Mouse (Mus musculus): ENCODE results near the gene Eaf2. TPM values are rescaled to one million over a fixed set of nuclear protein-coding genes. Genes with fewer than 3 reads are reported as not detected.
A peak's percentile ranks its signal among the peaks of the same experiment; 100 is the strongest.

Eaf2 gene
- 0.36 and 0.52 TPM in 2 replicates for polyA plus RNA-seq (2015; fragmentation: Nextera tagmentation; extraction: Ambion mirVana)

- H3K27me3 ChIP-seq, result no peaks in the 10 kb centered on the region
These were observed at the start of gene Eaf2, which contains the start of gene Golgb1 for GRCm38 (mm10) chr16:36874583-36875275. TSS of gene Eaf2 (minus strand) at chr16:36875003. TSS of gene Golgb1 (plus strand) at chr16:36875140.

GRCm38 (mm10) chr16:36924312-36924711, 49.5 kb upstream of the Eaf2 start:
- no peak overlapping the region for H3K4me2 ChIP-seq
- no peaks in the 10 kb centered on the region for H3K27me3 ChIP-seq
- WGBS, result 97% methylated on average over 8 of the region's 8 CpGs
- no peak for ATAC-seq (ENCODE audit: low FRiP score)
- H3K27ac ChIP-seq, result no peak overlapping the region
- no peak overlapping the region for H3K4me3 ChIP-seq
- no peak overlapping the region for H3K9ac ChIP-seq
- peaks cover 80% of the 10 kb centered on the region for H3K36me3 ChIP-seq
- H3K4me1 ChIP-seq (replicated peaks), result no peaks in the 10 kb centered on the region
- H3K9me3 ChIP-seq, result no peaks in the 10 kb centered on the region

More at GRCm38 (mm10) chr16:36874583-36875275, at the start of gene Eaf2, which contains the start of gene Golgb1:
- Histone ChIP-seq H3K4me1 (replicated peaks) (peaks cover 29% of the 10 kb centered on the region), H3K36me3 (peaks cover 19% of the 10 kb centered on the region), H3K4me2 (peak within 1 kb of the TSS; percentile 78), H3K9me3 (no peaks in the 10 kb centered on the region), H3K4me3 (peak within 1 kb of the TSS; percentile 91), H3K27ac (peak within 1 kb of the TSS; percentile 87), H3K9ac (peak within 1 kb of the TSS; percentile 89)
- peak; percentile 100 for ATAC-seq (ENCODE audit: low FRiP score)
- under 1% methylated on average over 43 of the region's 43 CpGs for WGBS

GRCm38 (mm10) chr16:36921980-36922379, 47.2 kb upstream of the Eaf2 start:
- ATAC-seq (ENCODE audit: low FRiP score), result no peak
- peaks cover 79% of the 10 kb centered on the region for H3K36me3 ChIP-seq

GRCm38 (mm10) chr16:36921067-36921613, 46.3 kb upstream of the Eaf2 start:
- H3K36me3 ChIP-seq, result peaks cover 78% of the 10 kb centered on the region
- no peak overlapping the region for H3K27ac ChIP-seq
- no peaks in the 10 kb centered on the region for H3K27me3 ChIP-seq
- WGBS, result 94% methylated on average over 8 of the region's 8 CpGs
- H3K4me1 ChIP-seq (replicated peaks), result no peaks in the 10 kb centered on the region
- H3K9ac ChIP-seq, result no peak overlapping the region
- H3K9me3 ChIP-seq, result no peaks in the 10 kb centered on the region
- H3K4me2 ChIP-seq, result no peak overlapping the region
- H3K4me3 ChIP-seq, result no peak overlapping the region
- ATAC-seq (ENCODE audit: low FRiP score), result no peak

More at GRCm38 (mm10) chr16:36921980-36922379, 47.2 kb upstream of the Eaf2 start:
- Histone ChIP-seq H3K4me3 (no peak overlapping the region), H3K9me3 (no peaks in the 10 kb centered on the region), H3K4me1 (replicated peaks) (no peaks in the 10 kb centered on the region), H3K27me3 (no peaks in the 10 kb centered on the region), H3K4me2 (no peak overlapping the region), H3K27ac (no peak overlapping the region), H3K9ac (no peak overlapping the region)
- 91% methylated on average over 6 of the region's 6 CpGs for WGBS

- Histone ChIP-seq H3K4me1 (replicated peaks) (no peaks in the 10 kb centered on the region), H3K4me3 (no peak overlapping the region), H3K4me2 (no peak overlapping the region), H3K27ac (no peak overlapping the region), H3K9ac (no peak overlapping the region), H3K9me3 (no peaks in the 10 kb centered on the region), H3K36me3 (peaks cover 78% of the 10 kb centered on the region), H3K27me3 (no peaks in the 10 kb centered on the region)
- 90% methylated on average over 3 of the region's 3 CpGs for WGBS
- no peak for ATAC-seq (ENCODE audit: low FRiP score)
These were observed 45.6 kb upstream of the Eaf2 start for GRCm38 (mm10) chr16:36920410-36920809.

GRCm38 (mm10) chr16:36918505-36918904, 43.7 kb upstream of the Eaf2 start:
- peaks cover 82% of the 10 kb centered on the region for H3K36me3 ChIP-seq
- H3K4me3 ChIP-seq, result no peak overlapping the region
- H3K4me2 ChIP-seq, result no peak overlapping the region
- H3K4me1 ChIP-seq (replicated peaks), result no peaks in the 10 kb centered on the region
- H3K9ac ChIP-seq, result no peak overlapping the region
- H3K9me3 ChIP-seq, result no peaks in the 10 kb centered on the region
- H3K27ac ChIP-seq, result no peak overlapping the region
- 91% methylated on average over 10 of the region's 10 CpGs for WGBS
- no peaks in the 10 kb centered on the region for H3K27me3 ChIP-seq
- ATAC-seq (ENCODE audit: low FRiP score), result no peak

- Histone ChIP-seq H3K4me1 (replicated peaks) (no peaks in the 10 kb centered on the region), H3K27me3 (no peaks in the 10 kb centered on the region), H3K36me3 (peaks cover 84% of the 10 kb centered on the region), H3K4me2 (no peak overlapping the region), H3K27ac (no peak overlapping the region), H3K4me3 (no peak overlapping the region), H3K9me3 (no peaks in the 10 kb centered on the region), H3K9ac (no peak overlapping the region)
- WGBS, result 91% methylated on average over 5 of the region's 5 CpGs
- ATAC-seq (ENCODE audit: low FRiP score), result no peak
These were observed 39.4 kb upstream of the Eaf2 start for GRCm38 (mm10) chr16:36914195-36914594.

- no peaks in the 10 kb centered on the region for H3K9me3 ChIP-seq
- H3K4me3 ChIP-seq, result no peak overlapping the region
- no peak overlapping the region for H3K4me2 ChIP-seq
- no peak overlapping the region for H3K27ac ChIP-seq
- 95% methylated on average over 13 of the region's 13 CpGs for WGBS
- no peak overlapping the region for H3K9ac ChIP-seq
- ATAC-seq (ENCODE audit: low FRiP score), result no peak
- H3K36me3 ChIP-seq, result peaks cover 79% of the 10 kb centered on the region
- H3K4me1 ChIP-seq (replicated peaks), result no peaks in the 10 kb centered on the region
- no peaks in the 10 kb centered on the region for H3K27me3 ChIP-seq
These were observed 37.5 kb upstream of the Eaf2 start for GRCm38 (mm10) chr16:36912311-36912710.

GRCm38 (mm10) chr16:36911909-36912308, 37.1 kb upstream of the Eaf2 start:
- no peaks in the 10 kb centered on the region for H3K9me3 ChIP-seq
- H3K4me1 ChIP-seq (replicated peaks), result no peaks in the 10 kb centered on the region
- H3K9ac ChIP-seq, result no peak overlapping the region
- H3K27ac ChIP-seq, result no peak overlapping the region
- no peak for ATAC-seq (ENCODE audit: low FRiP score)
- 91% methylated on average over 10 of the region's 10 CpGs for WGBS
- H3K4me2 ChIP-seq, result no peak overlapping the region
- H3K4me3 ChIP-seq, result no peak overlapping the region
- no peaks in the 10 kb centered on the region for H3K27me3 ChIP-seq
- peaks cover 79% of the 10 kb centered on the region for H3K36me3 ChIP-seq

GRCm38 (mm10) chr16:36903156-36903555, 28.4 kb upstream of the Eaf2 start:
- Histone ChIP-seq H3K9me3 (no peaks in the 10 kb centered on the region), H3K4me1 (replicated peaks) (no peaks in the 10 kb centered on the region), H3K27me3 (no peaks in the 10 kb centered on the region), H3K9ac (no peak overlapping the region), H3K36me3 (peaks cover 81% of the 10 kb centered on the region), H3K4me3 (no peak overlapping the region), H3K27ac (no peak overlapping the region), H3K4me2 (no peak overlapping the region)
- no peak for ATAC-seq (ENCODE audit: low FRiP score)
- 92% methylated on average over 5 of the region's 5 CpGs for WGBS

- H3K9me3 ChIP-seq, result no peaks in the 10 kb centered on the region
- peaks cover 92% of the 10 kb centered on the region for H3K36me3 ChIP-seq
These were observed 21.9 kb upstream of the Eaf2 start for GRCm38 (mm10) chr16:36896712-36897111.

GRCm38 (mm10) chr16:36893317-36893716, 18.5 kb upstream of the Eaf2 start:
- H3K9ac ChIP-seq, result no peak overlapping the region
- H3K4me2 ChIP-seq, result no peak overlapping the region
- ATAC-seq (ENCODE audit: low FRiP score), result no peak
- 87% methylated on average over 10 of the region's 10 CpGs for WGBS
- H3K27ac ChIP-seq, result no peak overlapping the region
- no peaks in the 10 kb centered on the region for H3K4me1 ChIP-seq (replicated peaks)
- H3K9me3 ChIP-seq, result no peaks in the 10 kb centered on the region
- no peak overlapping the region for H3K4me3 ChIP-seq
- H3K27me3 ChIP-seq, result no peaks in the 10 kb centered on the region
- H3K36me3 ChIP-seq, result peaks cover 86% of the 10 kb centered on the region

More at GRCm38 (mm10) chr16:36896712-36897111, 21.9 kb upstream of the Eaf2 start:
- Histone ChIP-seq H3K9ac (no peak overlapping the region), H3K4me2 (no peak overlapping the region), H3K27me3 (no peaks in the 10 kb centered on the region), H3K4me1 (replicated peaks) (no peaks in the 10 kb centered on the region), H3K27ac (no peak overlapping the region), H3K4me3 (no peak overlapping the region)
- WGBS, result 95% methylated on average over 6 of the region's 6 CpGs
- no peak for ATAC-seq (ENCODE audit: low FRiP score)

GRCm38 (mm10) chr16:36891415-36891814, 16.6 kb upstream of the Eaf2 start:
- no peaks in the 10 kb centered on the region for H3K4me1 ChIP-seq (replicated peaks)
- no peak overlapping the region for H3K4me3 ChIP-seq
- H3K36me3 ChIP-seq, result peaks cover 81% of the 10 kb centered on the region
- H3K27me3 ChIP-seq, result no peaks in the 10 kb centered on the region
- no peak overlapping the region for H3K9ac ChIP-seq
- H3K27ac ChIP-seq, result no peak overlapping the region
- WGBS, result 97% methylated on average over 4 of the region's 4 CpGs
- H3K4me2 ChIP-seq, result no peak overlapping the region
- no peaks in the 10 kb centered on the region for H3K9me3 ChIP-seq
- no peak for ATAC-seq (ENCODE audit: low FRiP score)

Measured in hindbrain, embryonic 13.5 days (tissue).